Mouse (Mus musculus) thymus, adult 2 months (tissue): Measurements from ENCODE around the gene Rap1gap.

Experiments
- CTCF ChIP-seq: fragments of 200-500 bp; IDR thresholded peaks from 2 replicates; pipeline ENCODE4 v1.5.1; 2012; ENCODE audit warnings: mild to moderate bottlenecking, control low read depth, low read length, moderate library complexity, borderline replicate concordance; ENCODE audit not compliant: control insufficient read depth, poor library complexity, insufficient read depth; ENCODE audit errors: extremely low read depth
- POLR2A ChIP-seq: fragments of 200-500 bp; IDR thresholded peaks from 2 replicates; pipeline ENCODE4 v1.6.1; 2012; ENCODE audit warnings: mild to moderate bottlenecking, low read length, control low read depth, moderate library complexity; ENCODE audit not compliant: control insufficient read depth, poor library complexity, insufficient read depth; ENCODE audit errors: extremely low read depth

- TF ChIP-seq CTCF (no peak), POLR2A (no peak)
Observed at GRCm38 (mm10) chr4:137642101-137642500, 22.4 kb upstream of the Rap1gap start.
